Mouse (Mus musculus): ENCODE measurements at regions not wholly inside any gene's neighbourhood (a gene's known extent, or its start where the extent isn't known, plus 50 kb on each side); places are given as distances from the start of the nearest gene placed in this dataset.

GRCm38 (mm10) chr7:137714318-137714962, 277.0 kb downstream of the Glrx3 start:
- ATAC-seq (ENCODE audit: low read depth) = no peak
- Histone ChIP-seq H3K27me3 (ENCODE audit: control insufficient read depth, insufficient read depth, low read depth, low read length) (no peaks in the 10 kb centered on the region), H3K4me1 (ENCODE audit: control insufficient read depth, low read depth, low read length) (no peaks in the 10 kb centered on the region), H3K36me3 (ENCODE audit: control insufficient read depth, insufficient read depth) (no peaks in the 10 kb centered on the region), H3K9ac (ENCODE audit: low read depth, low read length) (no peak overlapping the region), H3K27ac (ENCODE audit: low read length) (no peak overlapping the region), H3K4me2 (ENCODE audit: low read depth, low read length) (no peak overlapping the region), H3K9me3 (replicated peaks; ENCODE audit: control insufficient read depth, low read length) (no peaks in the 10 kb centered on the region), H3K4me3 (ENCODE audit: low read depth, low read length) (no peak overlapping the region)
- WGBS (ENCODE audit: insufficient replicate concordance) = 20% methylated on average over 12 of the region's 12 CpGs

GRCm38 (mm10) chr7:137715126-137715900, 277.9 kb downstream of the Glrx3 start:
- Histone ChIP-seq H3K4me3 (ENCODE audit: low read depth, low read length) (no peak overlapping the region), H3K9me3 (replicated peaks; ENCODE audit: control insufficient read depth, low read length) (no peaks in the 10 kb centered on the region), H3K9ac (ENCODE audit: low read depth, low read length) (no peak overlapping the region), H3K27ac (ENCODE audit: low read length) (no peak overlapping the region), H3K36me3 (ENCODE audit: control insufficient read depth, insufficient read depth) (no peaks in the 10 kb centered on the region), H3K27me3 (ENCODE audit: control insufficient read depth, insufficient read depth, low read depth, low read length) (no peaks in the 10 kb centered on the region), H3K4me2 (ENCODE audit: low read depth, low read length) (no peak overlapping the region), H3K4me1 (ENCODE audit: control insufficient read depth, low read depth, low read length) (no peaks in the 10 kb centered on the region)
- no peak for ATAC-seq (ENCODE audit: low read depth)
- WGBS (ENCODE audit: insufficient replicate concordance) = 43% methylated on average over 6 of the region's 6 CpGs

GRCm38 (mm10) chr7:137723361-137724040, 286.1 kb downstream of the Glrx3 start:
- no peaks in the 10 kb centered on the region for H3K4me1 ChIP-seq (ENCODE audit: control insufficient read depth, low read depth, low read length)
- H3K27me3 ChIP-seq (ENCODE audit: control insufficient read depth, insufficient read depth, low read depth, low read length) = no peaks in the 10 kb centered on the region
- no peak for ATAC-seq (ENCODE audit: low read depth)
- H3K27ac ChIP-seq (ENCODE audit: low read length) = no peak overlapping the region
- H3K9ac ChIP-seq (ENCODE audit: low read depth, low read length) = no peak overlapping the region
- no peak overlapping the region for H3K4me3 ChIP-seq (ENCODE audit: low read depth, low read length)
- WGBS (ENCODE audit: insufficient replicate concordance) = 56% methylated on average over 7 of the region's 7 CpGs
- H3K36me3 ChIP-seq (ENCODE audit: control insufficient read depth, insufficient read depth) = no peaks in the 10 kb centered on the region
- H3K4me2 ChIP-seq (ENCODE audit: low read depth, low read length) = no peak overlapping the region
- no peaks in the 10 kb centered on the region for H3K9me3 ChIP-seq (replicated peaks; ENCODE audit: control insufficient read depth, low read length)

GRCm38 (mm10) chr7:137726031-137726430, 288.6 kb downstream of the Glrx3 start:
- H3K4me1 ChIP-seq (ENCODE audit: control insufficient read depth, low read depth, low read length) = no peaks in the 10 kb centered on the region
- no peaks in the 10 kb centered on the region for H3K9me3 ChIP-seq (replicated peaks; ENCODE audit: control insufficient read depth, low read length)
- H3K36me3 ChIP-seq (ENCODE audit: control insufficient read depth, insufficient read depth) = no peaks in the 10 kb centered on the region
- 64% methylated on average over 7 of the region's 7 CpGs for WGBS (ENCODE audit: insufficient replicate concordance)
- no peak overlapping the region for H3K27ac ChIP-seq (ENCODE audit: low read length)
- H3K27me3 ChIP-seq (ENCODE audit: control insufficient read depth, insufficient read depth, low read depth, low read length) = no peaks in the 10 kb centered on the region
- no peak overlapping the region for H3K4me3 ChIP-seq (ENCODE audit: low read depth, low read length)
- no peak overlapping the region for H3K4me2 ChIP-seq (ENCODE audit: low read depth, low read length)
- no peak for ATAC-seq (ENCODE audit: low read depth)
- H3K9ac ChIP-seq (ENCODE audit: low read depth, low read length) = no peak overlapping the region

- no peaks in the 10 kb centered on the region for H3K36me3 ChIP-seq (ENCODE audit: control insufficient read depth, insufficient read depth)
- H3K27ac ChIP-seq (ENCODE audit: low read length) = no peak overlapping the region
- H3K27me3 ChIP-seq (ENCODE audit: control insufficient read depth, insufficient read depth, low read depth, low read length) = no peaks in the 10 kb centered on the region
- H3K9me3 ChIP-seq (replicated peaks; ENCODE audit: control insufficient read depth, low read length) = no peaks in the 10 kb centered on the region
- H3K4me2 ChIP-seq (ENCODE audit: low read depth, low read length) = no peak overlapping the region
- H3K9ac ChIP-seq (ENCODE audit: low read depth, low read length) = no peak overlapping the region
- ATAC-seq (ENCODE audit: low read depth) = no peak
- H3K4me3 ChIP-seq (ENCODE audit: low read depth, low read length) = no peak overlapping the region
- H3K4me1 ChIP-seq (ENCODE audit: control insufficient read depth, low read depth, low read length) = no peaks in the 10 kb centered on the region
- 70% methylated on average over 5 of the region's 5 CpGs for WGBS (ENCODE audit: insufficient replicate concordance)
Measured at GRCm38 (mm10) chr7:137735873-137736527, 298.6 kb downstream of the Glrx3 start.

- ATAC-seq (ENCODE audit: low read depth) = no peak
- Histone ChIP-seq H3K4me3 (ENCODE audit: low read depth, low read length) (no peak overlapping the region), H3K9me3 (replicated peaks; ENCODE audit: control insufficient read depth, low read length) (no peaks in the 10 kb centered on the region), H3K4me1 (ENCODE audit: control insufficient read depth, low read depth, low read length) (no peaks in the 10 kb centered on the region), H3K4me2 (ENCODE audit: low read depth, low read length) (no peak overlapping the region), H3K27me3 (ENCODE audit: control insufficient read depth, insufficient read depth, low read depth, low read length) (no peaks in the 10 kb centered on the region), H3K27ac (ENCODE audit: low read length) (no peak overlapping the region), H3K36me3 (ENCODE audit: control insufficient read depth, insufficient read depth) (no peaks in the 10 kb centered on the region), H3K9ac (ENCODE audit: low read depth, low read length) (no peak overlapping the region)
- WGBS (ENCODE audit: insufficient replicate concordance) = 59% methylated on average over 3 of the region's 3 CpGs
Measured at GRCm38 (mm10) chr7:137741702-137742101, 304.3 kb downstream of the Glrx3 start.

- Histone ChIP-seq H3K27me3 (ENCODE audit: control insufficient read depth, insufficient read depth, low read depth, low read length) (no peaks in the 10 kb centered on the region), H3K27ac (ENCODE audit: low read length) (no peak overlapping the region), H3K9ac (ENCODE audit: low read depth, low read length) (no peak overlapping the region), H3K4me2 (ENCODE audit: low read depth, low read length) (no peak overlapping the region), H3K9me3 (replicated peaks; ENCODE audit: control insufficient read depth, low read length) (no peaks in the 10 kb centered on the region), H3K36me3 (ENCODE audit: control insufficient read depth, insufficient read depth) (no peaks in the 10 kb centered on the region), H3K4me3 (ENCODE audit: low read depth, low read length) (no peak overlapping the region), H3K4me1 (ENCODE audit: control insufficient read depth, low read depth, low read length) (no peaks in the 10 kb centered on the region)
- no peak for ATAC-seq (ENCODE audit: low read depth)
- WGBS (ENCODE audit: insufficient replicate concordance) = 51% methylated on average over 7 of the region's 7 CpGs
Measured at GRCm38 (mm10) chr7:137742297-137742751, 304.9 kb downstream of the Glrx3 start.

- Histone ChIP-seq H3K4me3 (ENCODE audit: low read depth, low read length) (no peak overlapping the region), H3K9me3 (replicated peaks; ENCODE audit: control insufficient read depth, low read length) (no peaks in the 10 kb centered on the region), H3K4me1 (ENCODE audit: control insufficient read depth, low read depth, low read length) (no peaks in the 10 kb centered on the region), H3K27me3 (ENCODE audit: control insufficient read depth, insufficient read depth, low read depth, low read length) (no peaks in the 10 kb centered on the region), H3K27ac (ENCODE audit: low read length) (no peak overlapping the region), H3K4me2 (ENCODE audit: low read depth, low read length) (no peak overlapping the region), H3K36me3 (ENCODE audit: control insufficient read depth, insufficient read depth) (no peaks in the 10 kb centered on the region), H3K9ac (ENCODE audit: low read depth, low read length) (no peak overlapping the region)
- 53% methylated on average over 1 of the region's 1 CpGs for WGBS (ENCODE audit: insufficient replicate concordance)
- ATAC-seq (ENCODE audit: low read depth) = no peak
Measured at GRCm38 (mm10) chr7:137745575-137745974, 308.2 kb downstream of the Glrx3 start.

Measured in liver, embryonic 16.5 days (tissue).